Mouse (Mus musculus): ENCODE measurements around the gene Avl9.

The Avl9 gene

GRCm38 (mm10) chr6:56714574-56715269, at the start of gene Avl9:
Avl9 (plus strand) TSS chr6:56714899.
- CTCF ChIA-PET: interaction anchor here (1.0 to 1.4 kb wide), 3 partner anchors 11 to 206 kb away, joined by 3 to 5 read pairs (median 4); partner anchors contain the start of gene Lsm5

- CTCF ChIA-PET: no interaction called here
Measured at GRCm38 (mm10) chr6:56688238-56688637, 26.5 kb upstream of the Avl9 start.

- CTCF ChIA-PET: interaction anchor here (0.7 kb wide), 1 partner anchor 847 kb away, joined by 5 read pairs; no protein-coding TSS in a partner anchor
Measured at GRCm38 (mm10) chr6:56691205-56691604, 23.5 kb upstream of the Avl9 start.

- CTCF ChIA-PET: no interaction called here
Measured at GRCm38 (mm10) chr6:56692445-56692844, 22.3 kb upstream of the Avl9 start.

DNA sequence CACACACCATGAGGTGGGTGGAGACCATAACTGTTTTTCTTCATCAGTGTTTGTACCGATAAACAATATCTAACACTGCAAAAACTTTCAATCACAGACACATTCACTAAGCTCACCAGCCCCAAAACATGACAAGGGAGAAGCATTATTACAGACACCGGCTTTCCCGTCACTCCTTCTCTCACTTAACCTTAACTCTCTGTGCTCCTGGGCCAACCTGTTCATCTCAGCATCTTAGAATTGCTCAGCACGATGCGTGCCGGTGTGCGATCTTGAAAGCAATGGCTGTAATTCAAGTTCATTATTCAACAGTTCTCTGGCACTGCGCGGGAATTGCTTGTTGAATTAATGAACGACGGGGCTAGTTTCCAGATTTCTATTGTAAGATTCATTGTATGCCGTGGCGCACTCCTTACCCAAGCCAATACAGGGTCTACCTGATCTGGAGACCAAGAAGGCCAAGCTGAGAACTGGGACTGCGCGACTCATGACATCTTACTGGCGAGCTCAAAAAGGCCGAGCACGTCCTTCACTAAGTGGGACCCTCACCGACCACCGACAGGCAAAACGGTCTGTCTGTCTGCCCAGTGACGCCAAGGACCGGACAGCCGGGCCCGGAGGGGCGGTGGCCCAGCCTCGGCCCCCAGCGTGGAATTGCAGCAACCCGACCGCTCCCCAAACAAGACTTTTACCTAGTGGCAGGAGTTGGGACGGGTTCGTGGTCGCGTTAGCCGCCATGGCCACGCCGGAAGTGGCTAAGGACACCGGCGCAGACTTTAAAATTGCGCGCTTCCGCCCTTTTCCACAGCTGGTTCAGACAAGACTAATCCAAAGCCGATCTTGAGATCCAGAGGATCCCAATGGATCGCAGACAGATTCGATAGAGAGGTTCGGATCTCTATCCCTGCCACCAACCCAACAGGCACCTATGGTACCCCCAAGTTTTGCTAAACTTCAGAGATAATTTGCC, 10.5 kb upstream of the Avl9 start, which contains the start of gene Lsm5:
Gene Lsm5 (minus strand): TSS at position 780 of the 970 bp plus-strand sequence.
- CTCF ChIA-PET: interaction anchor here (1.5 kb wide), 1 partner anchor 11 kb away, joined by 4 read pairs; the partner anchor contains the start of gene Avl9

DNA sequence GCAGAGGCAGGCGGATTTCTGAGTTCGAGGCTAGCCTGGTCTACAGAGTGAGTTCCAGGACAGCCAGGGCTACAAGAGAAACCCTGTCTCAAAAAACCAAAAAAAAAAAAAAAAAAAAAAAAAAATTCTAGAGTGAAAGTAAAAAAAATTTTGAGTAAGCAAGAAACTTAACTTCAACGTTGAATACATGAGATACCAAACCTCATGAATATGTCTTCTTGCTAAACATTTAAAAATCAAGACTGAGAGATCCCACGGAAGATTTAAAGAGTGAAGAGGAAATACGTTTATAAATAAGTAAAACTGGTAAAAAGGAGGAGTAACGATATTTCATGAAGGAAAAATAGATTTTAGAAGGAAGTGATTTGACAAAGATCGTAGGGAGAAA, 519 bp upstream of the Avl9 start:
- CTCF ChIA-PET: interaction anchor here (1.0 kb wide), 1 partner anchor 10 kb away, joined by 4 read pairs; the partner anchor contains the start of gene Lsm5

DNA sequence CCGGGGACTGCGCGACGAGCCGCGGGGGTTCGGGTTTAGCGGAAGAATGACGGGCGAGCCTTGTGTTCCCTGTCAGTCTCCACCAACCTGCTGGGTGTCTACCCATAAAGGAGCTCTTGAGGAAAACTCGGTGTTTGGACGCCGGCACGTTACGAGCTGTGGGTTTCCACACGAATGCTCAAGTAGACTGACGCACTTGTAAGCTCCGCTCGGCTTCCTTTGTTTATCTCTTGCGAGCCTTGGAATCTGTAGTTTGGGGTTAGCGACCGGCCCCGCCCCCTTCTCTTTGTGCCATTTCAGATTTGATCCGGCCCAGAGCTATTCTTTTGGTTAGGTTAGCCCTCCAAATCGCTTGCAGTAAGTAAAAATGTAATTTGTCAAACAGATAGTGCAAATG, 569 bp downstream of the Avl9 start:
- CTCF ChIA-PET: interaction anchor here (1.0 to 1.4 kb wide), 3 partner anchors 11 to 205 kb away, joined by 3 to 5 read pairs (median 4); partner anchors contain the start of gene Lsm5

DNA sequence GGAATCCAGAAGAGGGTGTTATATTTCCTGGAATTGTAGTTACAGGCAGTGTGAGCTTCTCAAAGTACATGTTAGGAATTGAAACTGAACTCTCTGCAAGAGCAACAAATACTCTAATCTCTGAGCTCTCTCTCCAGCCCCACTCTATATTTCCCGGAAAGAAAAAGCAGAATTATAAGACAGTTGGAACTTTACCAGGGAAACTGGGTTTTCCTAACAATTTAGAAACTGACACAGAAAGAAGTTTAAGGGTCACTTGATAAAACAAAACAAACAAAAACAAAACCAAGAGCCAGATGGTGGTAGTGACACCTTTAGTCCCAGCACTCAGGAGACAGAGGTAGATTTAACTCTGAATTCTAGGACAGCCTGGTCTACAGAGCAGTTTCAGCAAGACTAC, 4.4 kb downstream of the Avl9 start:
- CTCF ChIA-PET: no interaction called here

DNA sequence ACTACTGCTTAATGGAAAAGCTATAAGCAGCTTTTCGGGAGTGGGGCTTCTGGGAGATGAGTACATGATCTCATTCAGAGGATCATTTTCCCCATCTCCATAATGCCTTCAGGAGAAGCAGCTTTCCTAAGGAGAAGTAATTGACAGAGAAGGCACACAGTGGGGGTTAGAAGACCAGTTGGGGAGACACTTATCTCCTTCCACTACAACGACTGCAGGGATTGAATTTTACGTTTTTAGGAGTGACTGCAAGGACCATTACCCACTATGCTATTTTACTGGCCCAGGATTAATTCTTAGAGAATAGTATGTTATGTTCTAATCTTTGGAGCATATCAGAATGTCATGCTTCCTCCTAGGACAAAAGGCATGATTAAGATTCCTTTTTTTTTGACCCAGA, 6.2 kb downstream of the Avl9 start:
- CTCF ChIA-PET: no interaction called here

GRCm38 (mm10) chr6:56732545-56732944, 17.8 kb downstream of the Avl9 start:
- CTCF ChIA-PET: no interaction called here

GRCm38 (mm10) chr6:56745950-56746543, 31.3 kb downstream of the Avl9 start:
- CTCF ChIA-PET: interaction anchor here (1.0 kb wide), 1 partner anchor 15 kb away, joined by 3 read pairs; no protein-coding TSS in a partner anchor

DNA sequence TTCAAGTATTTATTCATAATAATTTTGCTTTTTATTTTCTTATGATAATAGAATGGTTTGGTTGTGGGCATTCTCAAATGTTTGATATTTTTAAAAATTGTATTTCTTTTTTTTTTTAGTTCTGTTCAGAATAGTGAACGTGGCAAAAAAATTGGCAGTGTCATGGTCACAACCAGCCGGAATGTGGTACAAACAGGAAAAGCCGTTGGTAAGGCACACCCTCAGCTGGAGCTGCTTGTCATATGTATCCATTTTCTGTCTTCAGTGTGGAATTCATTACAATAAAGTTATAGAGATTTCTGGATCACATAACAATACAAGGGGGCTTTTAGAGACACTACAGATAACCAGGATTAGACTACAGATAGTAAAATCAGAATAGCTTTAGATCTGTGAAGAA, 39.0 kb downstream of the Avl9 start:
- CTCF ChIA-PET: no interaction called here

GRCm38 (mm10) chr6:56756117-56756516, 41.4 kb downstream of the Avl9 start:
- CTCF ChIA-PET: no interaction called here

DNA sequence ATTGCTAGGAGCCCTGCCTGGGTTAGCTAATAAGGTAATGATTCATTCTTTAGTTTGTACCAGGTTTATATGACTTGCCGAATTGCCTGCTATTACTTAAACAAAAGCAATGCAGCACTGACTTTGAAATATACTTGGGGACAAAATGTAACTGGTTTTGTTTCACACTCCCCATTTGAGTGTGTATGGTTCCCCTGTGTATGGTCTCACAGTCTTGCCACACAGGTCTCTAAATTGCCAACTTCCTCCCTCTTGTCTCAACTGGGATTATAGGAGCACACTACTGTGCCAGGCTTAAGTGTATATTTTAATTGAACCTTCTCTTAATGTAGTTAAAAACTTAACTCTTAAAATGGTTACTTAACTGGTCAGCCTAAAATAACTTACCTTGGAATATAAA, 44.6 kb downstream of the Avl9 start:
- CTCF ChIA-PET: no interaction called here

GRCm38 (mm10) chr6:56765265-56765664, 50.6 kb downstream of the Avl9 start:
- CTCF ChIA-PET: no interaction called here

GRCm38 (mm10) chr6:56765696-56766095, 51.0 kb downstream of the Avl9 start:
- CTCF ChIA-PET: no interaction called here

DNA sequence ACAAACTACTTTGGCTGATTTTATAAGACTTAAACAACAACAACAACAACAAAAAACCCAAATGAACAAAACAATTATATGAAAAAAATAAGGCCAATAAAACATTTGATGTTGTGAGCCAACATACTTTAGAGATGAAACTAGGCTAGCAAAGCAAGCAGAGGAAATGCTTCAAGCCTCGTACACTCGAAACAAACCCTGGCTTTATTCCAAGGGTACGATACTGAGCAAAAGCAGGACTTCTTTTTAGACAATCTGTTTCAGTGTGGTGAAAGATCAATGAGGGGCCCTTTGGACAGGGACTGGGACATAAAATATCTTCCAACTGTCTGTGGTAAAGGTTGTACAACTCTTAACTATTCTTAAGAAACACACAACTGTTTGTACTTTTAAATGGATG, 61.1 kb downstream of the Avl9 start:
- CTCF ChIA-PET: no interaction called here

GRCm38 (mm10) chr6:56779636-56780035, 64.9 kb downstream of the Avl9 start:
- CTCF ChIA-PET: interaction anchor here (0.6 kb wide), 1 partner anchor 14 kb away, joined by 6 read pairs; no protein-coding TSS in a partner anchor

DNA sequence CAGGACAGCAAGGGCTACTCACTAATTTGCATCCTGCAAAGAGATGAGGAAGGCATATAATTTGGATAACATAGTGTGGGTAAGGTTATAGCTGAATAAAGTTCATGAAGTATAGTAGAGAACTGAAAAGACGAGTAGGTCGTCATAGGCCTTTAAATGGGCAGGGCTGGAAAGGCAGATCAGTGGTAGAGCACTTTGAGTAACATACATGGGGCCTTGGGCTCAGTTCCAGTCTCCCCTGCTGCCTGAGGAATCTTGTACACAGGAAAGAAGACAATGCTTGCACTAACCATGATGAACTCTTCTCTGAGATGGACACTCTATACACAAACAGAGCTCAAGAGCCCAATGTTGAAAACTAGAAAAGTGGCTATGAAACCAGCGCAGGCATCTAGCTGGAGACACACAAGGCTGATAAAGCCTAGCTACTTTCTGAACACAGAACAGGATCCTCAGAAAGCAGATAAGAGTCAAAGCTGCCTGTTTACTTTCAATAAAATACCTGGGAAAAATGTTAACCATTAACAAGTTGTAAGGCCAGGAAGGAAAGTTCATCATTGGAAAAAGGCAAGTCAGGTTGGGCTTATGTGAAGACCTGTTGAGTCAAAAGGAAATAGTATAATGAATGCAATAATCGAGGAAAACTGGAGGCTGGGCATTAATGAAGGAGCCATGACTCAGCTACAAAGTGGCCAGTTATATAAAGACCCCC, 69.0 kb downstream of the Avl9 start:
- CTCF ChIA-PET: no interaction called here

- CTCF ChIA-PET: no interaction called here
Measured at GRCm38 (mm10) chr6:56785068-56785467, 70.4 kb downstream of the Avl9 start.

DNA sequence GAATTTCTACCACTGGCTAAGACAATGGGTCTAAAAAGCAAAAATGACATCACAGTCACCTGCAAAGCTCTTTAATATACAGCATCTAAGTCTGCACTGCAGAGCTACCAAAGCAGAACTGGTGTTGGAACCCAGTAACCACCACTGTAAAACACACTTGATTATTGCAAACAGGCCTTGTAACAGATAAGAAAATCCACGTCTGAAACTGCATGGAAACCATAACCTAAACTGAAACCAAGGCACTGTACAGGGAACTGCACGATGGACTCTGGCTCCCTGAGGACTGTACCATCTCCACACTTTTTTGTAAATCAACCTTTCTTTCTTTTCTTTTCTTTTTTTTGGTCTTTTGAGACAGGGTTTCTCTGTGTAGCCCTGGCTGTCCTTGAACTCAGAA, 73.0 kb downstream of the Avl9 start:
- CTCF ChIA-PET: no interaction called here
